Mouse (Mus musculus): ENCODE data around the gene Olfr312. TPM values are rescaled to one million over a fixed set of nuclear protein-coding genes. Genes with fewer than 3 reads are reported as not detected.

Olfr312 gene
- total and polyA plus RNA-seq, 3 experiments: not detected

GRCm38 (mm10) chr11:58846919-58847461, 18.0 kb downstream of the Olfr312 start, which contains the start of gene Gm12258:
Gene Gm12258 (plus strand): TSS chr11:58847158.
- in situ Hi-C loops (cut with MboI; ENCODE audit: low pct_ligation_motif_present, low pct_unique_long_range_greater_than_20kb, low sequenced_read_pairs): no loop called here
- Histone ChIP-seq H3K27ac (ENCODE audit: insufficient read depth, low read depth) (no peak within 1 kb of the TSS), H3K79me2 (replicated peaks; ENCODE audit: control insufficient read depth, extremely low read depth, insufficient read depth, poor library complexity, severe bottlenecking) (no peaks in the 10 kb centered on the region)

GRCm38 (mm10) chr11:58847636-58848035, 18.6 kb downstream of the Olfr312 start:
- Histone ChIP-seq H3K79me2 (replicated peaks; ENCODE audit: control insufficient read depth, extremely low read depth, insufficient read depth, poor library complexity, severe bottlenecking) (no peaks in the 10 kb centered on the region), H3K9ac (ENCODE audit: insufficient read depth, low read depth) (peak overlapping the region; percentile 89)

More at GRCm38 (mm10) chr11:58846919-58847461, 18.0 kb downstream of the Olfr312 start, which contains the start of gene Gm12258:
- Histone ChIP-seq H3K36me3 (replicated peaks in 1 of 2; ENCODE audit: control insufficient read depth in 1 of 2, insufficient read depth in 1 of 2, low read length in 1 of 2) (peaks cover 17 to 29% of the 10 kb centered on the region in 2 experiments), H3K9ac (ENCODE audit: insufficient read depth, low read depth) (peak within 1 kb of the TSS; percentile 89), H3K9me3 (replicated peaks; ENCODE audit: low read length) (peaks cover 10% of the 10 kb centered on the region), H3K27me3 (replicated peaks) (peaks cover 8% of the 10 kb centered on the region), H3K4me1 (ENCODE audit: control insufficient read depth in 1 of 2, insufficient read depth in 2 of 2) (peaks cover 0 to 16% of the 10 kb centered on the region in 2 experiments; a peak in 3 of 4 replicates), H3K4me3 (replicated peaks in 1 of 3; ENCODE audit: low read depth in 2 of 3, low read length in 2 of 3, poor library complexity in 1 of 3) (peak within 1 kb of the TSS; percentile 81 to 93 (median 91)), H3K4me2 (ENCODE audit: insufficient read depth, low read depth, poor library complexity, severe bottlenecking) (peak within 1 kb of the TSS; percentile 93)
- dilution Hi-C loops (cut with MboI; ENCODE audit: extremely low pct_ligation_motif_present, extremely low pct_unique_long_range_greater_than_20kb, low sequenced_read_pairs): no loop called here
- peak; percentile 100 for DNase-seq (ENCODE audit: extremely low read depth)
- TF ChIP-seq CTCF (conservative IDR thresholded peaks at IDR 0.05 in 1 of 2, IDR thresholded peaks at IDR 0.05 in 1 of 2; ENCODE audit: low read depth in 2 of 2, low read length in 2 of 2) (no peak), TBP (conservative IDR thresholded peaks at IDR 0.05; ENCODE audit: low read depth, low read length) (peak; percentile 65; the same call in 1 of the 2 replicates), UBTF (IDR thresholded peaks at IDR 0.05; ENCODE audit: low read depth, low read length) (no peak), CHD2 (IDR thresholded peaks at IDR 0.05; ENCODE audit: low read length) (peak; percentile 98), IRF4 (IDR thresholded peaks at IDR 0.05; ENCODE audit: low read depth, low read length) (peak; percentile 60; the same call in 1 of the 2 replicates), CHD1 (IDR thresholded peaks at IDR 0.05; ENCODE audit: low read depth, low read length) (no peak), MYC (IDR thresholded peaks at IDR 0.05; ENCODE audit: low read depth, low read length) (peak; percentile 30; the same call in 1 of the 2 replicates), TCF12 (IDR thresholded peaks at IDR 0.05; ENCODE audit: low read depth, low read length) (peak; percentile 81; the same call in 1 of the 2 replicates), MEF2A (IDR thresholded peaks at IDR 0.05; ENCODE audit: borderline replicate concordance, low read depth, low read length) (peak; percentile 30; the same call in 1 of the 2 replicates), ZC3H11A (IDR thresholded peaks at IDR 0.05; ENCODE audit: low read depth, low read length) (no peak), MAX (IDR thresholded peaks at IDR 0.05; ENCODE audit: low read length) (peak; percentile 85), ZMIZ1 (IDR thresholded peaks at IDR 0.05; ENCODE audit: low read depth, low read length) (no peak), KAT2A (IDR thresholded peaks at IDR 0.05; ENCODE audit: insufficient replicate concordance, low read length) (no peak), BHLHE40 (IDR thresholded peaks at IDR 0.05; ENCODE audit: low read depth, low read length) (no peak), GABPA (IDR thresholded peaks at IDR 0.05; ENCODE audit: insufficient replicate concordance, low read depth, low read length) (no peak), RAD21 (IDR thresholded peaks at IDR 0.05; ENCODE audit: low read depth, low read length) (no peak), ZKSCAN1 (IDR thresholded peaks at IDR 0.05; ENCODE audit: borderline replicate concordance, low read depth, low read length) (no peak), USF2 (conservative IDR thresholded peaks at IDR 0.05; ENCODE audit: low read depth, low read length) (no peak), POLR2AphosphoS2 (IDR thresholded peaks at IDR 0.05; ENCODE audit: low read depth, low read length) (peak; percentile 46; the same call in 1 of the 2 replicates), JUND (conservative IDR thresholded peaks at IDR 0.05; ENCODE audit: low read depth, low read length) (peak; percentile 55; the same call in 1 of the 2 replicates), SIN3A (IDR thresholded peaks at IDR 0.05; ENCODE audit: low read length) (peak; percentile 92), PAX5 (IDR thresholded peaks at IDR 0.05; ENCODE audit: low read length) (no peak), NRF1 (IDR thresholded peaks at IDR 0.05; ENCODE audit: low read depth, low read length) (peak; percentile 57), MAZ (IDR thresholded peaks at IDR 0.05; ENCODE audit: low read depth, low read length) (no peak), USF1 (IDR thresholded peaks at IDR 0.05; ENCODE audit: low read depth, low read length) (no peak), ELF1 (IDR thresholded peaks at IDR 0.05; ENCODE audit: low read depth, low read length) (peak; percentile 93), JUN (IDR thresholded peaks at IDR 0.05; ENCODE audit: insufficient read depth, low read depth, low read length) (peak; percentile 28; the same call in 1 of the 2 replicates), E2F4 (IDR thresholded peaks at IDR 0.05; ENCODE audit: insufficient replicate concordance, low read depth, low read length) (peak; percentile 92; the same call in 1 of the 2 replicates), NELFE (IDR thresholded peaks at IDR 0.05; ENCODE audit: low read depth, low read length) (peak; percentile 68), ZNF384 (IDR thresholded peaks at IDR 0.05; ENCODE audit: low read depth, low read length) (no peak), ETS1 (conservative IDR thresholded peaks at IDR 0.05; ENCODE audit: low read depth, low read length) (no peak), EP300 (IDR thresholded peaks at IDR 0.05; ENCODE audit: low read length) (no peak), RCOR1 (conservative IDR thresholded peaks at IDR 0.05; ENCODE audit: low read depth, low read length) (no peak), MXI1 (IDR thresholded peaks at IDR 0.05; ENCODE audit: low read depth, low read length) (peak; percentile 33; the same call in 1 of the 2 replicates), POLR2A (IDR thresholded peaks at IDR 0.05; ENCODE audit: low read depth, low read length) (peak; percentile 82), MAFK (IDR thresholded peaks at IDR 0.05; ENCODE audit: insufficient replicate concordance, low read length) (no peak), SMC3 (IDR thresholded peaks at IDR 0.05; ENCODE audit: low read depth, low read length) (no peak), HCFC1 (IDR thresholded peaks at IDR 0.05; ENCODE audit: low read depth, low read length) (peak; percentile 78)

More at GRCm38 (mm10) chr11:58847636-58848035, 18.6 kb downstream of the Olfr312 start:
- in situ Hi-C loops (cut with MboI; ENCODE audit: low pct_ligation_motif_present, low pct_unique_long_range_greater_than_20kb, low sequenced_read_pairs): no loop called here
- no peak overlapping the region for H3K27ac ChIP-seq (ENCODE audit: insufficient read depth, low read depth)
- peaks cover 0 to 16% of the 10 kb centered on the region in 2 experiments; a peak in 3 of 4 replicates for H3K4me1 ChIP-seq (ENCODE audit: control insufficient read depth in 1 of 2, insufficient read depth in 2 of 2)
- dilution Hi-C loops (cut with MboI; ENCODE audit: extremely low pct_ligation_motif_present, extremely low pct_unique_long_range_greater_than_20kb, low sequenced_read_pairs): no loop called here
- peaks cover 10% of the 10 kb centered on the region for H3K9me3 ChIP-seq (replicated peaks; ENCODE audit: low read length)
- DNase-seq (ENCODE audit: extremely low read depth): no peak
- TF ChIP-seq ZC3H11A (IDR thresholded peaks at IDR 0.05; ENCODE audit: low read depth, low read length): no peak
- no peak for TF ChIP-seq CHD1 (IDR thresholded peaks at IDR 0.05; ENCODE audit: low read depth, low read length)
- no peak for TF ChIP-seq BHLHE40 (IDR thresholded peaks at IDR 0.05; ENCODE audit: low read depth, low read length)
- no peak for TF ChIP-seq SMC3 (IDR thresholded peaks at IDR 0.05; ENCODE audit: low read depth, low read length)
- TF ChIP-seq ZMIZ1 (IDR thresholded peaks at IDR 0.05; ENCODE audit: low read depth, low read length): no peak
- TF ChIP-seq POLR2A (IDR thresholded peaks at IDR 0.05; ENCODE audit: low read depth, low read length): no peak
- no peak for TF ChIP-seq RAD21 (IDR thresholded peaks at IDR 0.05; ENCODE audit: low read depth, low read length)
- no peak for TF ChIP-seq ZKSCAN1 (IDR thresholded peaks at IDR 0.05; ENCODE audit: borderline replicate concordance, low read depth, low read length)
- TF ChIP-seq PAX5 (IDR thresholded peaks at IDR 0.05; ENCODE audit: low read length): no peak
- TF ChIP-seq TBP (conservative IDR thresholded peaks at IDR 0.05; ENCODE audit: low read depth, low read length): no peak
- no peak for TF ChIP-seq MAFK (IDR thresholded peaks at IDR 0.05; ENCODE audit: insufficient replicate concordance, low read length)
- no peak for TF ChIP-seq SIN3A (IDR thresholded peaks at IDR 0.05; ENCODE audit: low read length)
- no peak for TF ChIP-seq E2F4 (IDR thresholded peaks at IDR 0.05; ENCODE audit: insufficient replicate concordance, low read depth, low read length)
- TF ChIP-seq MYC (IDR thresholded peaks at IDR 0.05; ENCODE audit: low read depth, low read length): no peak
- no peak for TF ChIP-seq NRF1 (IDR thresholded peaks at IDR 0.05; ENCODE audit: low read depth, low read length)
- no peak for TF ChIP-seq RCOR1 (conservative IDR thresholded peaks at IDR 0.05; ENCODE audit: low read depth, low read length)
- no peak for TF ChIP-seq MEF2A (IDR thresholded peaks at IDR 0.05; ENCODE audit: borderline replicate concordance, low read depth, low read length)
- H3K4me3 ChIP-seq (replicated peaks in 1 of 3; ENCODE audit: low read depth in 2 of 3, low read length in 2 of 3, poor library complexity in 1 of 3): peak overlapping the region; percentile 81 to 93 (median 91)
- H3K36me3 ChIP-seq (replicated peaks in 1 of 2; ENCODE audit: control insufficient read depth in 1 of 2, insufficient read depth in 1 of 2, low read length in 1 of 2): peaks cover 17 to 35% of the 10 kb centered on the region in 2 experiments
- H3K27me3 ChIP-seq (replicated peaks): peaks cover 4% of the 10 kb centered on the region
- peak overlapping the region; percentile 93 for H3K4me2 ChIP-seq (ENCODE audit: insufficient read depth, low read depth, poor library complexity, severe bottlenecking)

All from CH12.LX (cell line).